Mouse (Mus musculus) kidney, embryonic 14.5 days (tissue): ENCODE measurements at regions not wholly inside any gene's neighbourhood (a gene's known extent, or its start where the extent isn't known, plus 50 kb on each side); places are given as distances from the start of the nearest gene placed in this dataset.
A peak's percentile ranks its signal among the peaks of the same experiment; 100 is the strongest.

Experiments used
- ATAC-seq: fragments of 200-750 bp; cut with Nextera tagmentation; 2 replicates; pipeline ENCODE4 v1.8.0; 2017; ENCODE audit warnings: moderate number of reproducible peaks, mild to moderate bottlenecking, moderate TSS enrichment, moderate library complexity; ENCODE audit not compliant: low FRiP score, low TSS enrichment
- H3K27ac ChIP-seq: fragments of 300-500 bp; sonication (generic); 2 replicates; pipeline ENCODE4 v1.5.1; 2014; ENCODE audit warnings: low read depth, mild to moderate bottlenecking, low read length, moderate library complexity, mixed read lengths
- H3K27me3 ChIP-seq: fragments of 300-500 bp; sonication (generic); 2 replicates; pipeline ENCODE4 v1.6.1; 2014; ENCODE audit warnings: mild to moderate bottlenecking, low read length; ENCODE audit not compliant: control insufficient read depth, insufficient read depth
- H3K36me3 ChIP-seq: fragments of 300-500 bp; sonication (generic); 2 replicates; pipeline ENCODE4 v1.6.1; 2014; ENCODE audit warnings: low read length, mixed read lengths; ENCODE audit not compliant: control insufficient read depth, insufficient read depth
- H3K4me1 ChIP-seq: fragments of 300-500 bp; sonication (generic); 2 replicates; pipeline ENCODE4 v1.6.1; 2014; ENCODE audit warnings: low read length, mixed read lengths; ENCODE audit not compliant: control insufficient read depth, insufficient read depth
- H3K4me2 ChIP-seq: fragments of 300-500 bp; sonication (generic); replicated peaks from 2 replicates; pipeline ENCODE4 v1.6.1; 2014; ENCODE audit warnings: low read depth, mild to moderate bottlenecking, low read length
- H3K4me3 ChIP-seq: fragments of 300-500 bp; sonication (generic); 2 replicates; pipeline ENCODE4 v1.5.1; 2014; ENCODE audit warnings: mild to moderate bottlenecking, low read length
- H3K9ac ChIP-seq: fragments of 300-500 bp; sonication (generic); 2 replicates; pipeline ENCODE4 v1.6.1; 2014; ENCODE audit warnings: low read depth, mild to moderate bottlenecking, low read length, moderate library complexity
- H3K9me3 ChIP-seq: fragments of 300-500 bp; sonication (generic); 2 replicates; pipeline ENCODE4 v1.6.1; 2016; ENCODE audit warnings: low read length; ENCODE audit not compliant: control insufficient read depth
- WGBS: fragments of 180-500 bp; shearing (Covaris S2); extraction: QIAGEN DNeasy Blood & Tissue Kit; methylation state at CpG from one replicate; pipeline ENCODE4 v1.1.7; 2014; 5-methylcytosine and 5-hydroxymethylcytosine counted together

DNA sequence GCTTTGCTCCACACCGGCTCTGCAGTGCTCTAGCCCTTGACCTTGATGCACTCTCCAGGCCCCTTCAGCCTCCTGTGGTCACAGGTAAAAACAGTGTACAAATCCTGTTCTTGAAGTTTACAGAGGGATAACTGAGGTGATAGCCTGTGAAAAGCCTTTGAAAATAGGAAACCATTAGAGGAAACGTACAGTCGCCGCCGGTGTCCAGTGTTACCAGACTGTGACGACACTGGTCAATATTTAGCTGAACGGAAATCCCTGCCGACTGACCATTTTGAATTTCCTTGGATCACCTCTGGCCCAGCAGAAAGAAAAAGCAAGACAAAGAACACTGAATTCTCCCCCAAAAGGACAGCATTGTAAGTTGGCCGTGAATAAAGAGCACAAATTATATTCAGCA, 282.6 kb upstream of the Ppargc1a start:
- H3K4me3 ChIP-seq, result no peak overlapping the region
- no peak overlapping the region for H3K4me2 ChIP-seq
- no peaks in the 10 kb centered on the region for H3K9me3 ChIP-seq
- H3K27ac ChIP-seq, result no peak overlapping the region
- H3K36me3 ChIP-seq, result no peaks in the 10 kb centered on the region
- H3K4me1 ChIP-seq, result no peaks in the 10 kb centered on the region
- H3K27me3 ChIP-seq, result no peaks in the 10 kb centered on the region
- no peak overlapping the region for H3K9ac ChIP-seq
- ATAC-seq, result no peak
- 75% methylated on average over 9 of the region's 9 CpGs for WGBS

DNA sequence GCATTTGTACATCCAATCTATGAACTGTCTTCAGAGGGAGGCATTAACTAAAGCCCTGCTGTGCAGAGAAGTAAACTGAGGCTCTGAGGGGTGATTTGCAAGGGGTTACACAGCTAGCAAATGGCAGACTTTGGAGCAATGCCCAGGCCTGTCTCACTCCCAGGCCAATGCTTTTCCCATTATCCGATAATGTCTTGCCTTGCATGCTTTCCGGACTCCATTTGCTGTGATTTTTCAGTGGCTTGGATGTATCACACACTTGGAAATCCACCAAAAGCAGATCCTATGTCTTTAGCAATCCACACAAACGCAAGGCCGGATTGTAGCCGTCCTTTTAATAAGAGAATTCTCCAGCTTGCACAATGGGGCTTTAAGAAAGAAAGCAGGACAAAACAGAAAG, 281.7 kb upstream of the Ppargc1a start:
- no peak overlapping the region for H3K4me2 ChIP-seq
- no peak overlapping the region for H3K4me3 ChIP-seq
- no peak overlapping the region for H3K27ac ChIP-seq
- H3K27me3 ChIP-seq, result no peaks in the 10 kb centered on the region
- H3K4me1 ChIP-seq, result no peaks in the 10 kb centered on the region
- ATAC-seq, result no peak
- no peaks in the 10 kb centered on the region for H3K36me3 ChIP-seq
- 93% methylated on average over 5 of the region's 5 CpGs for WGBS
- H3K9me3 ChIP-seq, result no peaks in the 10 kb centered on the region
- no peak overlapping the region for H3K9ac ChIP-seq

DNA sequence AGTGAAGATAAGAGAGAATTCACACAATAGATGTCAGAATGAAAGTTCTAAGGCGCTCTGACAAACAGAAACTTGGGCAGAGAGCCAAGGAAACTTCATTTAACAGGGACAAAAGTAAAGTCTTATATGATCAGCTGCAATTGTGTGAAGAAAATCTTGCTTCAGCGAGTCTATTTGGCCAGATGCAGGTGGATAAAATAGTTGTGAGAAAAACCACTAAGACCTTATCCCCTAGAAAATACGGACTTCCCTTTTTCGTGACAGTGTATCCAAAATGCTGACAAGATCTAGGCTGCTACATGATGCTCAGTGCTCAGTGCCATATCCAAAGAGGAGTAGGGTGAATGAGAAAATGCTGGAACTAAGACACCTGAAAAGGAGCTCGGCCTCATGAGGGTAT, 274.7 kb upstream of the Ppargc1a start:
- H3K9ac ChIP-seq, result no peak overlapping the region
- WGBS, result 89% methylated on average over 5 of the region's 5 CpGs

DNA sequence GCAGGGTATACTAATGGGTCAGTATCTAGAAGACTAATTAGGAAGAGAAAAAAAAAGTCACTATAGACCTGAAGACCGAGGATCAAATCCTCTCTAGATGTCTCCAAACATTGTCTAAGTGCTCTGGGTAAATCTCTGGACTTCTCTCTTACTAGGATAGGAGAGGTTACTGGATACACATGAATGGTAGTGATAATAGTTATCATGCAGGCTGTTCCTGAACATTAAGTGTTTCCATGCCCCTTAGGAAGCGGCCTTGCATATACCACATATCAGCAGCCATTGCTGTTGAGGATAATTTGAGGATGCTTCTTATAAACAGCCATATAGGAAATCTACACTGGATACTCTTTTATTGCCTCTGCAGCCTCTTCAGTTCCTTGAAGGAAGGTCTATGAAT, 274.2 kb upstream of the Ppargc1a start:
- no peak for ATAC-seq
- Histone ChIP-seq H3K36me3 (no peaks in the 10 kb centered on the region), H3K4me3 (no peak overlapping the region), H3K9me3 (no peaks in the 10 kb centered on the region), H3K4me1 (no peaks in the 10 kb centered on the region), H3K27me3 (no peaks in the 10 kb centered on the region), H3K27ac (no peak overlapping the region), H3K4me2 (no peak overlapping the region), H3K9ac (no peak overlapping the region)
- WGBS, result 89% methylated on average over 2 of the region's 2 CpGs

More for the DNA sequence above, 274.7 kb upstream of the Ppargc1a start:
- Histone ChIP-seq H3K4me1 (no peaks in the 10 kb centered on the region), H3K36me3 (no peaks in the 10 kb centered on the region), H3K4me2 (no peak overlapping the region), H3K27me3 (no peaks in the 10 kb centered on the region), H3K27ac (no peak overlapping the region), H3K4me3 (no peak overlapping the region), H3K9me3 (no peaks in the 10 kb centered on the region)
- ATAC-seq, result no peak

DNA sequence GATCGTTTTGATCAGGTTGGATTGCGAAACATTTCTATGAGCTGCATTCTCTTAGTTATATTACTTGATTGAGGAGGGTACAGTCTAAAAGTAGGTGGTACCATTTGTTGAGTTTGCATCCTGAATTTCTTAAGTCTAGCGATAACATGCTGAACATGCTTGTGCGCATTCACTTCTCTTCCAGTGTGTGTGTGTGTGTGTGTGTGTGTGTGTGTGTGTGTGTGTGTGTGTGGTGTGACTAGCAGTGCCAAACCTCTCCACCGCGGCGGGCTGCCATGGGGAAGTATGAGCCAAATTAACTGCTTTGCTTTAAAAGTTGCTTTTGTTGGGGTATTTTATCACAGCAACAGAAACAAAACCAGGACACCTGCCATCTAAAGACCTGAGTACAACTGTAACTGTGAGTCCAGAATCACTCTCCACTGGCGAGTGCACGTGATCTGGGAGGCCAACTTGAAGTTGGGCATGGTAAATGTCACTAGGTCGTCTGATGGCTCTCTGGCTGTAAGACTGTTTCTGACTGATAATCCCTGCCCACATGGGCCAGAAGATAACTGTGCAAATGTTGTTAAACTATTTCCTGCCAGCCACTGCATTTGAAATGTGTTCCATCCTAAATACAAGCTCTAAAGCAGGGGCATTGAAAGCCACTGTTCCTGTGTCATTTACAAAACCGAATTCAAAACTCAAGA, 273.3 kb upstream of the Ppargc1a start:
- 86% methylated on average over 11 of the region's 11 CpGs for WGBS
- ATAC-seq, result no peak
- Histone ChIP-seq H3K9me3 (no peaks in the 10 kb centered on the region), H3K4me3 (no peak overlapping the region), H3K27ac (no peak overlapping the region), H3K9ac (no peak overlapping the region), H3K4me2 (no peak overlapping the region), H3K27me3 (no peaks in the 10 kb centered on the region), H3K36me3 (no peaks in the 10 kb centered on the region), H3K4me1 (no peaks in the 10 kb centered on the region)

DNA sequence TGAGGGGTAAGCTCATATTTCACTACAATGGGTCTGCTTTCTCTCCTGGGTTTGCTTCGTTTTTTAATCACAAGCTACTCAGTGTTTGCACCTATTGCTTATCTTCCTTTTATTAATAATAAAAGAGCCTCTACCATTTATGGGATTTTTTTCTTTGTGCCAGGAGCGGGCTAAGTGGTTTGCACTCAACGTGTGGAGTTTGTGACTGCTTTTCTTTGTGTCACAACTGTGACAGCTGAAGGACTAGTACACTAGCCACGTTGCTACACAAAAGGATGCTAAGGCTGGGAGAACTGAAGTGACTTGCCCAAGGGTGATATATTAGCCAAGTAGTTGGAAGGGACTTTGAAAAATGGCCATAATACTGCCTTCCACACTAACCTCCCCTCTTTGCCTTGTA, 271.8 kb upstream of the Ppargc1a start:
- H3K9ac ChIP-seq, result no peak overlapping the region
- H3K27ac ChIP-seq, result no peak overlapping the region
- H3K9me3 ChIP-seq, result no peaks in the 10 kb centered on the region
- H3K4me2 ChIP-seq, result no peak overlapping the region
- ATAC-seq, result no peak
- no peaks in the 10 kb centered on the region for H3K36me3 ChIP-seq
- H3K4me3 ChIP-seq, result no peak overlapping the region
- no peaks in the 10 kb centered on the region for H3K27me3 ChIP-seq
- WGBS, result 60% methylated on average over 4 of the region's 4 CpGs
- H3K4me1 ChIP-seq, result no peaks in the 10 kb centered on the region

DNA sequence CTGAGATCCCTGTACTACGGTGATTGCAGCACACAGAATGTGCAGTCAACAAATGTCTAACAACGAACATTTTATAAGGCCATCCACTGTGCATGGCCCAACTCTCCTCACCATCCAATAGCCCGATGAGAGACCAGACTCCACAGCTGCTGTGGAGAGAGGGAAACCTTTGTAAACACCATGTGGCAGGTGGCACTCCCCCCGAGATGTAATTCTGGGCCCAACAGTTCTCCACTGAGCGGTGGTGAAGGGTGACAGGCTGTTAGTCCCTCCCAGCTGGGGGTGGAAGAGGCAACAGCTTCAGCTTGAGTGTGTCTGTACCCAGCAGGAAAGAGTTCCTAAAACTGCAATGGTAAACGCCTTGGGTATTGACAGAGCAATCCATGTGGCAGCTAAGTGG, 263.0 kb upstream of the Ppargc1a start:
- WGBS, result 41% methylated on average over 6 of the region's 6 CpGs
- Histone ChIP-seq H3K9ac (no peak overlapping the region), H3K9me3 (no peaks in the 10 kb centered on the region), H3K4me3 (no peak overlapping the region), H3K36me3 (no peaks in the 10 kb centered on the region), H3K27ac (no peak overlapping the region), H3K27me3 (no peaks in the 10 kb centered on the region), H3K4me1 (no peaks in the 10 kb centered on the region), H3K4me2 (no peak overlapping the region)
- 0 out of 2 replicates have a peak, but pooled peaks have one; percentile 43 for ATAC-seq

DNA sequence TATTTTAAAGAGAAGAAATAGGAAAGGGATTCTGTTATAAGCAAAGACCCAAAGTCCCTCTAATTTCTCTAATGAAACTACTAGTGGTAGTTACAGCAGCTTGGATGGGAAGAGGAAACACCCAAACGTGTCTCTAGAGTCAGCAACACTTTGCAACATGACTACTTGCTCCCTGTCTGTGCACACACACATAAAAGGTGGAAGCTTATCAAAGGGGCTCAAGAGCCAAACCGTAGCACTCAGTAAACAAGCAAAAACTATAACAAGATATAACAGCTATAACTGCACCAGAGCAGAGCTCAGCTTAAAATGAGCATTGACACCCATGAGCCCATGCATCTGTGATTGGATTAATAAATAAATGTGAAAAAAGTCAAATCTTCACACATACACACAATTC, 262.5 kb upstream of the Ppargc1a start:
- WGBS, result 59% methylated on average over 2 of the region's 2 CpGs
- ATAC-seq, result no peak
- Histone ChIP-seq H3K4me2 (no peak overlapping the region), H3K9ac (no peak overlapping the region), H3K36me3 (no peaks in the 10 kb centered on the region), H3K4me3 (no peak overlapping the region), H3K9me3 (no peaks in the 10 kb centered on the region), H3K27me3 (no peaks in the 10 kb centered on the region), H3K27ac (no peak overlapping the region), H3K4me1 (no peaks in the 10 kb centered on the region)

DNA sequence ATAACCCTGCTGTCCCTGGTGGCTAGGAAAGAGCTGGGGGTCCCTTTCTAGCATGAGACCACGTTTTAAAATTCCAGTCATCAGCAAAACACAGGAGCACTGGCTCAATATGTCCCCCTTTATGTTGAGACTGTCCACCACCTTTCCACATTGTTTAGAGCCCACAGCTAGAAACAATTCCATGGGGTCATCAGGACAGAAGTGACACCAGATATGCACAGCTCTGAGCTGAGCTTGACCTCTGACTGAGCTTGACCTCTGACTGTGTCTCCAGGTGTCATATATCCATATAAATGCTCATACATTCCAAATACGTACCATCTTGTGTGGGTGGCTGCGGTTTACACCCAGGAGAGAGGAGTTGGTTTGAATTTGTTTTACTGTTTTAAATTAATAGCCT, 262.1 kb upstream of the Ppargc1a start:
- no peak overlapping the region for H3K4me3 ChIP-seq
- WGBS, result 45% methylated on average over 3 of the region's 3 CpGs

More for the DNA sequence above, 262.1 kb upstream of the Ppargc1a start:
- H3K36me3 ChIP-seq, result no peaks in the 10 kb centered on the region
- ATAC-seq, result no peak
- H3K9me3 ChIP-seq, result no peaks in the 10 kb centered on the region
- H3K27ac ChIP-seq, result no peak overlapping the region
- H3K4me1 ChIP-seq, result no peaks in the 10 kb centered on the region
- no peak overlapping the region for H3K4me2 ChIP-seq
- H3K9ac ChIP-seq, result no peak overlapping the region
- no peaks in the 10 kb centered on the region for H3K27me3 ChIP-seq
